Mouse (Mus musculus): Measurements from ENCODE around the gene Srm.

Gene Srm

DNA sequence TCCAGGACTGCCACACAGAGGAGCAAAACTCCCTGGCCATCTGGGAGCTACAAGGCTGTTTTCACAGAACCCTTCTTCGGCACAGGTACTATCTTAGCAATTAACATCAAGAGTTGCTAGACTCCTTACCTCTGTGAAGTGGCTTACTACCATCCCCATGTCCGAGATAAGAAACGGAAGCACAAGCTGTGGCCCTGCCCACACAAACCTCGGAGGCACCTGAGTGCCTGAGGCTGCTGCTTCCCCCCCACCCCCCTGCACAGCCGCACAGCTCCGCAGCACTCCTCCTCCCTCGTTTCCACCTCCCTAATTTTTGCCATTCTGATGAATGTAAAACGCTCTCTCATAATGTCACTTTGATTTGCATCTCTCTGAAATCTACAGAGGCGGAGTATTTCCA lies 47.0 kb downstream of the Srm start:
- no peak for DNase-seq (ENCODE audit: low spot score)

- no peak for DNase-seq (ENCODE audit: low spot score)
Measured at GRCm38 (mm10) chr4:148639455-148639854, 48.2 kb downstream of the Srm start.

GRCm38 (mm10) chr4:148641121-148641520 lies 49.8 kb downstream of the Srm start:
- DNase-seq (ENCODE audit: low spot score) = no peak

GRCm38 (mm10) chr4:148643291-148644156 lies 52.2 kb downstream of the Srm start, which contains the start of gene Gm572:
TSS of gene Gm572 (plus strand) at chr4:148643317.
- no peak for DNase-seq (ENCODE audit: low spot score)

GRCm38 (mm10) chr4:148644157-148644511 lies 52.8 kb downstream of the Srm start:
- DNase-seq (ENCODE audit: low spot score) = peak; percentile 73
